Mouse (Mus musculus): Measurements from ENCODE around the gene Plekhh1. TPM values are rescaled to one million over a fixed set of nuclear protein-coding genes. Genes with fewer than 3 reads are reported as not detected.
A peak's percentile ranks its signal among the peaks of the same experiment; 100 is the strongest.

Plekhh1 gene
- polyA plus RNA-seq (2012; rRNA removed), result 34.2 and 36.7 TPM in 2 replicates

DNA sequence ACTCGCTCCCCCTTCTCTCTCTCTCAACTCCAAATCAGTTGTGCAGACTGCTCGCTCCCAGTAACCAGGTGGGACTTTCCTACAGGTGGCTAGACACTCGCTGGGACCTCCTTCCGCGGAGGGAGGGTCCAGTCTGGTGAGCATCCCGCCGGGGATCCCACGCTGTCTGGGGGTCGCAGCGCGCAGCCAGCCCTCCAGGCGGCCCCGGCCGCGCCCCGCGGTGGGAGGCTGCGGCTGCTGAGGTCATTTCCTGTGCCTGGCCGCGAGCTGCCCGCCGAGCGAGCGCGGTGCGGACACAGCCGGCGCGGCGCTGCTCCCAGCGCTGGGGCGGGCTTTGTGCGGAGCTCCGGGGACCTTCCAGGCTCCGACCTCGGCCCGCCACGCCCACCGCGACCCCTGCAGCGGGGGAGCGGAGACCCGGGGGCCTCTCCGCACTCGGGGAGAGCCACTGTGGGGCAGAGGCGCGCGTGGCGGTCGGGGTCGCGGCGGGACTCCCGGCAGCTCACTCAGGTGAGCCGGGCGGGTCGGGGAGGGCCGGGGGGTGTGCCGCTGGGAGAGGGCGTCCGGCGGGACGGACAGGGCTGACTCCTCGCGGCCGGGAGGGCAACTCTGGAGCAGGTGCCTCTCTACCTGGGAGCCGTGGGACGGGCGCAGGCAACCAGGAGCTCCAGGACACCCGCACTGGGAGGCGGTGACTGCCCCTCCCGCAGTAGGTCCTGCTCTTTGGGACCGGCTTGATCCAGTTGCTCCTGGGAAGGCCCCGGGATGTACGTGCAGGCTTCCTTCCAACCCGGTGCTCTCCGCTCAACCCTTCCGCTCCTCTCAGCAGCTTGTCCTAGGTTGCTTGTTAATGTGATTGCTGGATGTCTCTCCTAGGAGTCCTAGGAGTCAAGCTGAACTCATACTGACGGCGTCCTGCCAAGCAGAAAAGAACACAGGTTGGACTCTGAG, at the start of gene Plekhh1:
Gene Plekhh1 (plus strand): TSS at position 253 of the 951 bp plus-strand sequence.
- Histone ChIP-seq H3K4me3 (replicated peaks; ENCODE audit: insufficient read depth, low read depth, low read length) (peak within 1 kb of the TSS; percentile 81), H3K4me1 (ENCODE audit: control insufficient read depth, insufficient read depth, low read length) (no peaks in the 10 kb centered on the region), H3K27me3 (ENCODE audit: control insufficient read depth, insufficient read depth, low read length) (no peaks in the 10 kb centered on the region), H3K27ac (ENCODE audit: insufficient read depth, low read length) (peak within 1 kb of the TSS; percentile 65; the same call in 1 of the 2 replicates)
- 2% methylated on average over 78 of the region's 80 CpGs for WGBS
- TF ChIP-seq CTCF (IDR thresholded peaks at IDR 0.05; ENCODE audit: borderline replicate concordance, insufficient read depth, low read depth, low read length) (no peak), POLR2A (IDR thresholded peaks at IDR 0.05; ENCODE audit: borderline replicate concordance, insufficient read depth, low read length) (peak; percentile 54; the same call in 1 of the 2 replicates)
- DNase-seq, result peak; percentile 62 to 70

DNA sequence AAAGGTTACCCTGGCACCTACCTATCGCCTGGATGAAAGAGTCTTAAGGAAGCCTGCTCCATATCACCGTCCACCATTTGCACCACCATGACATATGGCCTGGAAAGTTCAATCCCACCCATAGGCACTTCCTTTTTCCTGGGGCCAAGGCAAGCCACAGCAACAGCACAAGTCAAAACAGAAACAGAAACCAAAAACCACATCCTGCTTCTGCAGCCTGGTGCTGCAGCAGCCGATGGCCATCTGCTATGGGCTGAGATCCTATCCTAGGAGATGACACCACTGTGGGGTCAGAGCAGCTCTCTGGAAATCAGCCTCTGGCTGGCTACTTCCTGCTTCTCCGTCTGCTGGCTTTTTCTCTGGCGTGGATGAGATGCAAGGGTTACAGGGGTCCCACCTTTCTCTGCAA, 48.3 kb upstream of the Plekhh1 start:
- no peaks in the 10 kb centered on the region for H3K27me3 ChIP-seq (ENCODE audit: control insufficient read depth, insufficient read depth, low read length)
- TF ChIP-seq POLR2A (IDR thresholded peaks at IDR 0.05; ENCODE audit: borderline replicate concordance, insufficient read depth, low read length) (no peak), CTCF (IDR thresholded peaks at IDR 0.05; ENCODE audit: borderline replicate concordance, insufficient read depth, low read depth, low read length) (no peak)
- 50% methylated on average over 5 of the region's 5 CpGs for WGBS
- H3K4me3 ChIP-seq (replicated peaks; ENCODE audit: insufficient read depth, low read depth, low read length), result no peak overlapping the region
- peaks cover 57% of the 10 kb centered on the region for H3K4me1 ChIP-seq (ENCODE audit: control insufficient read depth, insufficient read depth, low read length)
- no peak for DNase-seq
- H3K27ac ChIP-seq (ENCODE audit: insufficient read depth, low read length), result peak overlapping the region; percentile 44

DNA sequence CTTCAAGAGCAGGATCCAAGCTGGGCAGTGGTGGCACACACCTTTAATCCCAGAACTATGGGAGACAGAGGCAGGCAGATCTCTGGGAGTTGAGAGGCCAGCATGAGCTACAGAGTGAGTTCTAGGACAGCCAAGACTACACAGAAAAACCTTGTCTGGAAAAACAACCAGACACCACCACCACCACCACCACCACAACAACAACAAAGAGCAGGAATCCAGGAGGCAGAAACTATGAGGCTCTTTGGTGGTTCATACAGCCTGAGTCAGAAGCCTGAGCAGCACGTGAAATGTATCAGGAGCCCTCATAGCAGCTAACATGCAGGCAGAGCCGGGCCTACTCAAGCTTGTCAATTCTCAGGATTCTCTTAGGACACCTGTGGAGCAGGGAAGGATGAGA, 47.8 kb upstream of the Plekhh1 start:
- H3K4me3 ChIP-seq (replicated peaks; ENCODE audit: insufficient read depth, low read depth, low read length), result no peak overlapping the region
- 22% methylated on average over 2 of the region's 2 CpGs for WGBS
- no peak for TF ChIP-seq CTCF (IDR thresholded peaks at IDR 0.05; ENCODE audit: borderline replicate concordance, insufficient read depth, low read depth, low read length)
- TF ChIP-seq POLR2A (IDR thresholded peaks at IDR 0.05; ENCODE audit: borderline replicate concordance, insufficient read depth, low read length), result no peak
- H3K27me3 ChIP-seq (ENCODE audit: control insufficient read depth, insufficient read depth, low read length), result no peaks in the 10 kb centered on the region
- DNase-seq, result no peak
- peak overlapping the region; percentile 44 for H3K27ac ChIP-seq (ENCODE audit: insufficient read depth, low read length)
- H3K4me1 ChIP-seq (ENCODE audit: control insufficient read depth, insufficient read depth, low read length), result peaks cover 57% of the 10 kb centered on the region

DNA sequence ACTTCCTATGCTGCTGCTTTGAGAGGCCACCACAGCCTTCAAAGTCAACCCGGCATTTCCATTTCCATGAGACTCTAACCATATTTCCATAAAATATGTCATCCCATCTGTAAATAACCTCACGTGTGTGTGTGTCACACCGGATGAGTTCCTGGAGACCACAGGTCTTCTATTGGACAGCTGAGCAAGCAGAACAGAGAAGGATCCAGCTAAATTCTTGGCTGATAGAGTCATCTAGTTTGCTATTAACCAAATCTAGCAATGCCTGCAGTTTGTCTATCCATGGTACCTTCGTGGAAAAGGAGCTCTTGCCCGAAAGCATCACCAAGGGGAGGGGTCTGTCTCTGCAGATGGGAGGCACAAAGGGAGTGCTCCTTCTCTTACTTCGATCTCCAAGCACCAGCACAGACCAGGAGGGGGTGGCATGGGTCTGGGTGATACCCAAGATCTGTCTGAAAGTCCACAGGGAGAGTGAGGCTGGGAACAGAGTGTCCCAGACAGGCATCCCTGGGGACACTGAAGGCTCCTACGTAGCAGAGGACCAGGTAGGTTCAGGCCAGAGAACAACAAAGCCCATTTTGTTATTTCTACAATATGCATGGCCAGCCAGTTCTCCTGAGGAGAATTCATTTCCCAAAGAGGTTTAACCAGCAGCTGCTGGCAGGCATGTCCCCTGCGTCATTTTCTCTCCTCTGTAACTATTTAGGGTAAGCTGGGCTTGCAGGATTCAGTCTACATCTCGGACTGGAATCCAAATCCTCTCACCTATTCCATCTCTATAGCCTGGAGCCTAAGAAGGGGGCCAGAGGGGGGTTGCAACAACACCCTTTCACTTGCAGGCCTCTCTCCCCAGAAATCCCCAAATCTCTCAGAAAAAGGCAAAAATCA, 46.8 kb upstream of the Plekhh1 start:
- Histone ChIP-seq H3K4me1 (ENCODE audit: control insufficient read depth, insufficient read depth, low read length) (peaks cover 52% of the 10 kb centered on the region), H3K27me3 (ENCODE audit: control insufficient read depth, insufficient read depth, low read length) (no peaks in the 10 kb centered on the region), H3K4me3 (replicated peaks; ENCODE audit: insufficient read depth, low read depth, low read length) (no peak overlapping the region), H3K27ac (ENCODE audit: insufficient read depth, low read length) (peak overlapping the region; percentile 77)
- DNase-seq, result peak; percentile 45 to 51
- TF ChIP-seq POLR2A (IDR thresholded peaks at IDR 0.05; ENCODE audit: borderline replicate concordance, insufficient read depth, low read length) (no peak), CTCF (IDR thresholded peaks at IDR 0.05; ENCODE audit: borderline replicate concordance, insufficient read depth, low read depth, low read length) (no peak)
- 21% methylated on average over 9 of the region's 9 CpGs for WGBS

DNA sequence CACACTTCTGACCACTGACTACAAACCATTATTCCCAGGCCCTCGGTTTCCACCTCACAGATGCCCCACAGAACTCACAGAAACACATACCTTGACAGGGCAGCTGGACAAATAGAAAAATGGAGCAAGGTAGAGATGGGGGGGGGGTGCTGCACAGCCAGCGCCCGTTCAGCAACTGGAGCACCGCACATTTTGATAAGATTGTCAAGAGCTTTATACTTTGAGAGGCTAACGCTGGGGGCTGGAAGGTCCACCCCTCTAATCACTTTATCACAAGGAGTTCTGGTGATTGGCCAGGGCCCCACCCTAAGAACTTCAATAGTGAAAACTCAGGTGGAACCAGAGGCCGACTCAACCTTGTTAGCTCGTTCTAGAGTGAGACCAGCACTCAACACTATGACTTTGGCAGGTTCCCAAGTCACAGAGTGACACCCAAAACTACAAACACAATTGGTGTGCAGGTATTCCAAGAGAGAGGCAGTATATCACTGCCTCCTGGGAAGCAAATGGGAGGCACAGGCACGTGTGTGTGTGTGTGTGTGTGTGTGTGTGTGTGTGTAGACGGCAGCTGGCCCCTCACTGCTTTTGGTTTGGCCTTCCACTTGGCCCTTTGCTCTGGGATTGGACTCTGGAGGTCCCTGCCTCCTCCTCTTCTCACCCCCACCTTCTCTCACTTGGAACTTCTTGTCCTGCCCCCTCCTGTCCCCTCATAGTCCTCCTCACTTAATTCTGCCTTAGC, 45.5 kb upstream of the Plekhh1 start:
- peaks cover 58% of the 10 kb centered on the region for H3K4me1 ChIP-seq (ENCODE audit: control insufficient read depth, insufficient read depth, low read length)
- peak overlapping the region; percentile 62 for H3K27ac ChIP-seq (ENCODE audit: insufficient read depth, low read length)
- no peaks in the 10 kb centered on the region for H3K27me3 ChIP-seq (ENCODE audit: control insufficient read depth, insufficient read depth, low read length)
- no peak overlapping the region for H3K4me3 ChIP-seq (replicated peaks; ENCODE audit: insufficient read depth, low read depth, low read length)
- no peak for TF ChIP-seq CTCF (IDR thresholded peaks at IDR 0.05; ENCODE audit: borderline replicate concordance, insufficient read depth, low read depth, low read length)
- TF ChIP-seq POLR2A (IDR thresholded peaks at IDR 0.05; ENCODE audit: borderline replicate concordance, insufficient read depth, low read length), result no peak
- no peak for DNase-seq
- WGBS, result 57% methylated on average over 9 of the region's 9 CpGs

DNA sequence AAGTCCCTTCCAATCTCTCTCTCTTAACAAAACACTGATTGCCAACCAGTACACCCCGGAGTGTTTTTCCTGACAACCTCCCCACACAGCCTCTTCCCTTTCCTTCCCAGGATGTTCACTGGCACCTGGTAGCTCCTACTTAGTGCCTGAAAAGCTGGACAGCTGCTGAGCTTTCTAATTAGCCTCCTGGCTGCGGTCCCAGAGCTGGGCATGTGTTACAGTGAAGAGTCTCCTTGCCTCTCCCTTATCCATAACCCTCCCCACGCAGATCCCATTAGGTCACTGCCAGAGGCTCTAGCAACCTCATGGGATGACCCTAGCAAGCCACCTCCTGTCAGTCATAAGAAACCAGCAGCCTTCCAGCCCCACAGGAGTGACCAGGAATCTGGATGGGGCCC, 44.9 kb upstream of the Plekhh1 start:
- Histone ChIP-seq H3K4me3 (replicated peaks; ENCODE audit: insufficient read depth, low read depth, low read length) (no peak overlapping the region), H3K4me1 (ENCODE audit: control insufficient read depth, insufficient read depth, low read length) (peaks cover 58% of the 10 kb centered on the region), H3K27me3 (ENCODE audit: control insufficient read depth, insufficient read depth, low read length) (no peaks in the 10 kb centered on the region), H3K27ac (ENCODE audit: insufficient read depth, low read length) (peak overlapping the region; percentile 62; the same call in 1 of the 2 replicates)
- WGBS, result 22% methylated on average over 3 of the region's 3 CpGs
- no peak for TF ChIP-seq CTCF (IDR thresholded peaks at IDR 0.05; ENCODE audit: borderline replicate concordance, insufficient read depth, low read depth, low read length)
- no peak for TF ChIP-seq POLR2A (IDR thresholded peaks at IDR 0.05; ENCODE audit: borderline replicate concordance, insufficient read depth, low read length)
- peak; percentile 66 to 73 for DNase-seq

DNA sequence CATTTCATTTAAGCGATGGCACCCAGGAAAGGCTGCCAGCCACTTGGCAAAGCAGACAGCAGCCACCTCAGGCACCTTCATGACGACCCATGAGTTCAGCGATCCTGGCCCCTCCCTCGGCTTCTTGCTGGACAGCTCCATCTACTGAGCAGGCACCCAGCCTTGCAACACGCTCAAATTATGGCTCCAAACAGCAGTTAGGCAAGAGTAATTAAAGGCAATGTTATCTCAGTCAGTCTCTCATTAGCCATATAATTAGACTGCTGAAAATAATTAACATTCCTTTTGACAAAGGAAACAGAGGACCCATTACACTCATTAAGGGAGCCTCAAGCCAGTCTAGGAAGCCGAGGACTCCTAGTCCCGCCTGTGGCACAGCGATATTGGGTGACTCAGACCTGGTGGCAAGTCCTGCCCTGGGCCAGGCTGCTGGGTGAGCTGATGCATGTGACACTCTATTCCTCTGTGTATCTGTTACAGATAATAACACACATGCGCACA, 41.3 kb upstream of the Plekhh1 start:
- TF ChIP-seq CTCF (IDR thresholded peaks at IDR 0.05; ENCODE audit: borderline replicate concordance, insufficient read depth, low read depth, low read length), result peak; percentile 2; the same call in 1 of the 2 replicates
- no peak for TF ChIP-seq POLR2A (IDR thresholded peaks at IDR 0.05; ENCODE audit: borderline replicate concordance, insufficient read depth, low read length)
- peak; percentile 59 to 74 for DNase-seq
- no peak overlapping the region for H3K4me3 ChIP-seq (replicated peaks; ENCODE audit: insufficient read depth, low read depth, low read length)
- no peaks in the 10 kb centered on the region for H3K27me3 ChIP-seq (ENCODE audit: control insufficient read depth, insufficient read depth, low read length)
- H3K27ac ChIP-seq (ENCODE audit: insufficient read depth, low read length), result peak overlapping the region; percentile 29
- WGBS, result 14% methylated on average over 9 of the region's 9 CpGs
- peaks cover 44% of the 10 kb centered on the region for H3K4me1 ChIP-seq (ENCODE audit: control insufficient read depth, insufficient read depth, low read length)

Data from cerebellum, adult 2 months (tissue).